Mouse (Mus musculus) CH12.LX (cell line): Measurements from ENCODE around the gene Sipa1l3. TPM values are rescaled to one million over a fixed set of nuclear protein-coding genes. Genes with fewer than 3 reads are reported as not detected.

Source experiments
- DNase-seq: peaks from one replicate; pipeline ENCODE4 v3.0.0-alpha.2; 2013; ENCODE audit errors: extremely low read depth
- H3K27ac ChIP-seq: 2 replicates; pipeline ENCODE4 v1.5.1; 2012; ENCODE audit warnings: low read depth, mild to moderate bottlenecking, control low read depth, moderate library complexity; ENCODE audit not compliant: insufficient read depth
- H3K27me3 ChIP-seq: replicated peaks from 2 replicates; pipeline ENCODE3; 2012; ENCODE audit warnings: inconsistent platforms
- H3K36me3 ChIP-seq, 2 experiments: replicated peaks in 1 of 2; 2 replicates each; pipeline versions ENCODE3 to v1.6.1; 2012; ENCODE audit warnings: inconsistent platforms in 1 of 2, low read length in 1 of 2, mild to moderate bottlenecking in 1 of 2, mixed read lengths in 1 of 2, moderate library complexity in 1 of 2; ENCODE audit not compliant: control insufficient read depth in 1 of 2, insufficient read depth in 1 of 2
- H3K4me1 ChIP-seq, 2 experiments: 2 replicates each; pipeline ENCODE4 v1.6.1; 2012; ENCODE audit warnings: inconsistent platforms in 1 of 2, moderate library complexity in 1 of 2; ENCODE audit not compliant: insufficient read depth in 2 of 2, control insufficient read depth in 1 of 2
- H3K4me2 ChIP-seq: 2 replicates; pipeline ENCODE4 v1.6.1; 2012; ENCODE audit warnings: low read depth, mild to moderate bottlenecking, control low read depth; ENCODE audit not compliant: poor library complexity, insufficient read depth, severe bottlenecking
- H3K4me3 ChIP-seq, 3 experiments: fragments of 150-350 bp in 1 of 3; sonication (generic) in 1 of 3; replicated peaks in 1 of 3; 2 replicates each; pipeline versions ENCODE3 to v1.5.1; 2011 to 2012; ENCODE audit warnings: low read depth in 2 of 3, low read length in 2 of 3, mild to moderate bottlenecking in 2 of 3, moderate library complexity in 2 of 3, control low read depth in 1 of 3, improper control_type of control experiment in 1 of 3, inconsistent platforms in 1 of 3, mixed read lengths in 1 of 3; ENCODE audit not compliant: poor library complexity in 1 of 3
- H3K79me2 ChIP-seq: replicated peaks from 2 replicates; pipeline ENCODE4 v1.6.1; 2012; ENCODE audit warnings: mild to moderate bottlenecking, moderate library complexity; ENCODE audit not compliant: control insufficient read depth, poor library complexity, insufficient read depth, severe bottlenecking; ENCODE audit errors: extremely low read depth
- H3K9ac ChIP-seq: 2 replicates; pipeline ENCODE4 v1.6.1; 2012; ENCODE audit warnings: low read depth, mild to moderate bottlenecking, control low read depth, moderate library complexity; ENCODE audit not compliant: insufficient read depth
- H3K9me3 ChIP-seq: replicated peaks from 2 replicates; pipeline ENCODE3; 2012; ENCODE audit warnings: low read length, inconsistent platforms, mixed read lengths
- CHD2 ChIP-seq: IDR thresholded peaks from 2 replicates; pipeline ENCODE4 v1.6.1; 2011; ENCODE audit warnings: low read length, improper control_type of control experiment
- CTCF ChIP-seq, 2 experiments: IDR thresholded peaks in 1 of 2; conservative IDR thresholded peaks in 1 of 2; 2 replicates each; pipeline ENCODE4 v1.5.1; 2011 to 2012; ENCODE audit warnings: low read depth in 2 of 2, low read length in 2 of 2, improper control_type of control experiment in 1 of 2, inconsistent platforms in 1 of 2, mild to moderate bottlenecking in 1 of 2, moderate library complexity in 1 of 2
- E2F4 ChIP-seq: IDR thresholded peaks from 2 replicates; pipeline ENCODE4 v1.6.1; 2011; ENCODE audit warnings: low read depth, low read length, improper control_type of control experiment; ENCODE audit not compliant: insufficient replicate concordance
- HCFC1 ChIP-seq: IDR thresholded peaks from 2 replicates; pipeline ENCODE4 v1.6.1; 2012; ENCODE audit warnings: low read depth, mild to moderate bottlenecking, inconsistent platforms, low read length, improper control_type of control experiment
- IRF4 ChIP-seq: IDR thresholded peaks from 2 replicates; pipeline ENCODE4 v1.6.1; 2014; ENCODE audit warnings: low read depth, mild to moderate bottlenecking, inconsistent platforms, low read length, improper control_type of control experiment
- JUND ChIP-seq: conservative IDR thresholded peaks from 2 replicates; pipeline ENCODE4 v1.6.1; 2011; ENCODE audit warnings: low read depth, low read length, improper control_type of control experiment
- KAT2A ChIP-seq: IDR thresholded peaks from 2 replicates; pipeline ENCODE4 v1.6.1; 2012; ENCODE audit warnings: low read length, improper control_type of control experiment, inconsistent platforms; ENCODE audit not compliant: insufficient replicate concordance
- MAX ChIP-seq: IDR thresholded peaks from 2 replicates; pipeline ENCODE4 v1.6.1; 2011; ENCODE audit warnings: low read length, improper control_type of control experiment
- MEF2A ChIP-seq: IDR thresholded peaks from 2 replicates; pipeline ENCODE4 v1.6.1; 2014; ENCODE audit warnings: low read depth, mild to moderate bottlenecking, inconsistent platforms, low read length, improper control_type of control experiment, borderline replicate concordance
- NELFE ChIP-seq: IDR thresholded peaks from 2 replicates; pipeline ENCODE4 v1.6.1; 2011; ENCODE audit warnings: low read depth, low read length, improper control_type of control experiment
- PAX5 ChIP-seq: IDR thresholded peaks from 2 replicates; pipeline ENCODE4 v1.6.1; 2012; ENCODE audit warnings: low read length, inconsistent platforms, mixed read lengths
- POLR2A ChIP-seq: IDR thresholded peaks from 2 replicates; pipeline ENCODE4 v1.6.1; 2011; ENCODE audit warnings: low read depth, mild to moderate bottlenecking, improper control_type of control experiment, low read length
- RAD21 ChIP-seq: IDR thresholded peaks from 2 replicates; pipeline ENCODE4 v1.6.1; 2011; ENCODE audit warnings: low read depth, mild to moderate bottlenecking, low read length, improper control_type of control experiment, moderate library complexity
- RCOR1 ChIP-seq: conservative IDR thresholded peaks from 2 replicates; pipeline ENCODE4 v1.6.1; 2012; ENCODE audit warnings: low read depth, mild to moderate bottlenecking, inconsistent platforms, low read length, improper control_type of control experiment
- SIN3A ChIP-seq: IDR thresholded peaks from 2 replicates; pipeline ENCODE4 v1.6.1; 2012; ENCODE audit warnings: low read length, improper control_type of control experiment, inconsistent platforms
- SMC3 ChIP-seq: IDR thresholded peaks from 2 replicates; pipeline ENCODE4 v1.6.1; 2011; ENCODE audit warnings: low read depth, low read length, improper control_type of control experiment
- TCF12 ChIP-seq: IDR thresholded peaks from 2 replicates; pipeline ENCODE4 v1.6.1; 2014; ENCODE audit warnings: low read depth, mild to moderate bottlenecking, inconsistent platforms, low read length, improper control_type of control experiment
- UBTF ChIP-seq: IDR thresholded peaks from 2 replicates; pipeline ENCODE4 v1.6.1; 2012; ENCODE audit warnings: low read depth, mild to moderate bottlenecking, inconsistent platforms, low read length, improper control_type of control experiment, moderate library complexity
- USF1 ChIP-seq: IDR thresholded peaks from 2 replicates; pipeline ENCODE4 v1.6.1; 2014; ENCODE audit warnings: low read depth, mild to moderate bottlenecking, inconsistent platforms, low read length, improper control_type of control experiment
- USF2 ChIP-seq: conservative IDR thresholded peaks from 2 replicates; pipeline ENCODE4 v1.6.1; 2011; ENCODE audit warnings: low read depth, low read length, improper control_type of control experiment
- ZC3H11A ChIP-seq: IDR thresholded peaks from 2 replicates; pipeline ENCODE4 v1.6.1; 2012; ENCODE audit warnings: low read depth, mild to moderate bottlenecking, inconsistent platforms, low read length, improper control_type of control experiment
- ZMIZ1 ChIP-seq: IDR thresholded peaks from 2 replicates; pipeline ENCODE4 v1.6.1; 2012; ENCODE audit warnings: low read depth, mild to moderate bottlenecking, inconsistent platforms, low read length, improper control_type of control experiment
- dilution Hi-C: fragments of 300-500 bp; cut with MboI; formaldehyde crosslinking; loops from 2 replicates; pipeline ENCODE4 v1.14.3; 2020; ENCODE audit warnings: low sequenced_read_pairs; ENCODE audit not compliant: extremely low pct_unique_long_range_greater_than_20kb, extremely low pct_ligation_motif_present
- in situ Hi-C: fragments of 300-500 bp; cut with MboI; formaldehyde crosslinking; loops from 3 replicates; pipeline ENCODE4 v1.14.3; 2019; ENCODE audit warnings: low sequenced_read_pairs, low pct_ligation_motif_present, low pct_unique_long_range_greater_than_20kb, mixed read lengths
- polyA plus RNA-seq: library from polyadenylated mRNA; unstranded; fragments of >175 nt; gene quantifications from 2 replicates; pipeline ENCODE4 v1.2.1, GENCODE M21; 2012; ENCODE audit warnings: low read depth; ENCODE audit not compliant: insufficient read length
- total RNA-seq, 2 experiments: library from RNA; depleted of rRNA; stranded (reverse); fragments of 300-350 nt in 1 of 2; fragments of >200 nt in 1 of 2; gene quantifications; 2 replicates each; pipeline ENCODE4 v1.2.3; 2012 to 2014

Sipa1l3 gene
- total and polyA plus RNA-seq, 3 experiments = 1.6 to 8.8 (median 5.9) TPM

- H3K79me2 ChIP-seq = no peaks in the 10 kb centered on the region
- TF ChIP-seq POLR2A = no peak
- no peak for TF ChIP-seq RCOR1
- no peak for TF ChIP-seq TCF12
- TF ChIP-seq SMC3 = peak; percentile 97
- TF ChIP-seq ZC3H11A = peak; percentile 53; the same call in 1 of the 2 replicates
- TF ChIP-seq RAD21 = peak; percentile 64
- peak; percentile 20; the same call in 1 of the 2 replicates for TF ChIP-seq HCFC1
- TF ChIP-seq CTCF (conservative IDR thresholded peaks at IDR 0.05 in 1 of 2, IDR thresholded peaks at IDR 0.05 in 1 of 2; ENCODE audit: low read depth in 2 of 2, low read length in 2 of 2) = peak; percentile 87 to 91
- H3K9ac ChIP-seq = no peak overlapping the region
- H3K27ac ChIP-seq = no peak overlapping the region
- H3K27me3 ChIP-seq = no peaks in the 10 kb centered on the region
- H3K36me3 ChIP-seq = peaks cover 9 to 61% of the 10 kb centered on the region in 2 experiments
- no peak overlapping the region for H3K4me3 ChIP-seq
- H3K9me3 ChIP-seq = no peaks in the 10 kb centered on the region
- dilution Hi-C loops = no loop called here
- H3K4me1 ChIP-seq = no peaks in the 10 kb centered on the region
- in situ Hi-C loops = loop anchor here (5.0 kb wide), 1 partner anchor 139 kb away; no protein-coding TSS in a partner anchor
- peak; percentile 67 for DNase-seq
- H3K4me2 ChIP-seq = no peak overlapping the region
Measured at GRCm38 (mm10) chr7:29383255-29383654, 135.2 kb downstream of the Sipa1l3 start.

DNA sequence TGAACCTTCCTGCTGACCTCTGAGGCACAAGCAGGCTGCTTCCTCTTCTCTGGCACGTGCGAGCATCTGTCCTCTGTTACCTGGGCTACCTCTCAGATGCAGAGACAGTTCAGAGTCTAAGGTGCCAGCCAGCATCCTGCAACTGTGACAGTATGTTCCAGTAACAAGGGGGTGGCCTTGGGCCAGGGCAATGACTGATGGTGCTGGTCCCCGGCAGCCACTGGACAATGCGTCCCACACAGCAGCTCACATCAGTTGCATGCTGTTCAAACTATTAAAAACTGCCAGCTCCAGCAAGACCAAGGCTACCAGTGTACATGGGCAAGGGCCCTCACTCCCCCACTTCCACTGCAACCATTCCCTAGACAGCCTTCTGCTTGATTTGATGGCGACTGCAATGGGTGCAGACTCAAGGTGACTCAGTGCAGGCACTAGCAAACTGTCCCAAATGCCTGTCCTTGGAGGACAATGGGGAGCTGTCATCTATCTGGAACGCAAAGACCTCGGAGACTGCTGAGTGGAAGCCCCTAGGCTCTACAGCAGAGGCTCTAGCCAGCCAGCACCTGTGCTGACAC is 136.9 kb downstream of the Sipa1l3 start:
- TF ChIP-seq IRF4 = no peak
- TF ChIP-seq USF2 = no peak
- no peak for TF ChIP-seq UBTF
- TF ChIP-seq USF1 = no peak
- TF ChIP-seq KAT2A = no peak
- TF ChIP-seq NELFE = no peak
- TF ChIP-seq CTCF (conservative IDR thresholded peaks at IDR 0.05 in 1 of 2, IDR thresholded peaks at IDR 0.05 in 1 of 2; ENCODE audit: low read depth in 2 of 2, low read length in 2 of 2) = no peak
- TF ChIP-seq SMC3 = no peak
- TF ChIP-seq RAD21 = no peak
- TF ChIP-seq ZMIZ1 = no peak
- TF ChIP-seq MEF2A = no peak
- no peak for TF ChIP-seq E2F4
- no peak for TF ChIP-seq MAX
- no peak for TF ChIP-seq TCF12
- no peak for TF ChIP-seq JUND
- TF ChIP-seq RCOR1 = no peak
- TF ChIP-seq SIN3A = no peak
- TF ChIP-seq CHD2 = no peak
- no peak for TF ChIP-seq PAX5
- no peak overlapping the region for H3K27ac ChIP-seq
- H3K9me3 ChIP-seq = no peaks in the 10 kb centered on the region
- no peak overlapping the region for H3K4me3 ChIP-seq
- H3K79me2 ChIP-seq = no peaks in the 10 kb centered on the region
- H3K4me2 ChIP-seq = no peak overlapping the region
- peaks cover 7 to 58% of the 10 kb centered on the region in 2 experiments for H3K36me3 ChIP-seq
- H3K27me3 ChIP-seq = no peaks in the 10 kb centered on the region
- H3K9ac ChIP-seq = no peak overlapping the region
- no peaks in the 10 kb centered on the region for H3K4me1 ChIP-seq
- dilution Hi-C loops = no loop called here
- DNase-seq = no peak
- in situ Hi-C loops = loop anchor here (5.0 kb wide), 1 partner anchor 141 kb away; no protein-coding TSS in a partner anchor
